In genomic region chr9:56947481-56947880, GRCm38 (mm10) we compare ENCODE assay signal across 8 mouse cellular contexts. TPM values are rescaled to one million over a fixed set of nuclear protein-coding genes. Genes with fewer than 3 reads are reported as not detected.
A peak's percentile ranks its signal among the peaks of the same experiment; 100 is the strongest.
DNase-seq lines count a peak whose midpoint lies in the region; ATAC-seq and TF ChIP-seq lines count a peak whose summit lies in the region.
"Not testable (repeated sequence)": the region's sequence is repeated elsewhere in the genome, so short reads cannot be mapped to it uniquely, and the experiment has no call there.

No protein-coding gene starts in this region.

- DNase-seq in CD4-positive, CD25-positive, alpha-beta regulatory T cell, adult 2 months (ENCODE audit: low read depth, low spot score): peak; percentile 82
- peak; percentile 32 to 81 for DNase-seq in adrenal gland, adult (ENCODE audit: inconsistent age in 2 of 2, low spot score in 1 of 2)
- peak; percentile 43 for DNase-seq in cerebellum, adult 9-11 months
- peak; percentile 26 for DNase-seq in gastrocnemius, adult 2 months
- peak; percentile 42 for DNase-seq in limb, embryonic 10.5 days (ENCODE audit: low spot score)
- DNase-seq in midbrain, postnatal 0 days (ENCODE audit: low spot score): peak; percentile 62
- DNase-seq in splenic B cell, adult 2 months (ENCODE audit: low read depth, low spot score): peak; percentile 84

- TF ChIP-seq CTCF in gastrocnemius, adult 2 months (IDR thresholded peaks at IDR 0.05): peak; percentile 81
- TF ChIP-seq CTCF in intestine, postnatal 0 days (IDR thresholded peaks at IDR 0.05; ENCODE audit: low read depth): peak; percentile 80
- peak; percentile 82 for TF ChIP-seq CTCF in midbrain, postnatal 0 days (IDR thresholded peaks at IDR 0.05)

- not testable (repeated sequence) for H3K9me3 ChIP-seq in intestine, postnatal 0 days (ENCODE audit: control insufficient read depth); limb, embryonic 10.5 days (replicated peaks); midbrain, postnatal 0 days (ENCODE audit: low read length)

- intact Hi-C loops in gastrocnemius, adult 2 months (cut with DNase I): not testable (repeated sequence)

- H3K27me3 ChIP-seq in intestine, postnatal 0 days (replicated peaks; ENCODE audit: control insufficient read depth, insufficient read depth, low read length); limb, embryonic 10.5 days (ENCODE audit: low read depth, poor library complexity, severe bottlenecking); midbrain, postnatal 0 days (ENCODE audit: insufficient read depth, low read length); splenic B cell, adult 2 months (ENCODE audit: control insufficient read depth, insufficient read depth, low read length, poor library complexity, severe bottlenecking): not testable (repeated sequence)

- H3K36me3 ChIP-seq in intestine, postnatal 0 days (ENCODE audit: control insufficient read depth, insufficient read depth); limb, embryonic 10.5 days; midbrain, postnatal 0 days (ENCODE audit: insufficient read depth, low read length); splenic B cell, adult 2 months (ENCODE audit: control insufficient read depth, insufficient read depth, low read length, poor library complexity, severe bottlenecking): not testable (repeated sequence)

- not testable (repeated sequence) for H3K27ac ChIP-seq in gastrocnemius, adult 2 months; intestine, postnatal 0 days (ENCODE audit: low read depth, low read length); limb, embryonic 10.5 days; midbrain, postnatal 0 days (ENCODE audit: low read depth, low read length)

- not testable (repeated sequence) for ATAC-seq in intestine, postnatal 0 days; midbrain, postnatal 0 days (ENCODE audit: low FRiP score)

- WGBS in intestine, postnatal 0 days: 31% methylated on average over 3 of the region's 3 CpGs
- WGBS in limb, embryonic 10.5 days: 33% methylated on average over 3 of the region's 3 CpGs
- WGBS in midbrain, postnatal 0 days: 23% methylated on average over 3 of the region's 3 CpGs

- not testable (repeated sequence) for H3K9ac ChIP-seq in intestine, postnatal 0 days (ENCODE audit: low read depth, low read length); midbrain, postnatal 0 days (replicated peaks; ENCODE audit: low read length, poor library complexity, severe bottlenecking)

- H3K4me1 ChIP-seq in intestine, postnatal 0 days (replicated peaks; ENCODE audit: control insufficient read depth, insufficient read depth, low read length); midbrain, postnatal 0 days (ENCODE audit: insufficient read depth, low read length): not testable (repeated sequence)
- peaks cover 13% of the 10 kb centered on the region for H3K4me1 ChIP-seq in limb, embryonic 10.5 days

- not testable (repeated sequence) for H3K4me3 ChIP-seq in gastrocnemius, adult 2 months; intestine, postnatal 0 days (ENCODE audit: low read depth, low read length); limb, embryonic 10.5 days; midbrain, postnatal 0 days (ENCODE audit: low read depth, low read length)

- not testable (repeated sequence) for H3K4me2 ChIP-seq in intestine, postnatal 0 days (replicated peaks; ENCODE audit: low read depth); midbrain, postnatal 0 days (ENCODE audit: low read depth, low read length, poor library complexity, severe bottlenecking)

RNA-seq across cellular contexts. Expression of gene Snupn, which starts 3.2 kb away (rescaled TPM):
- 10 to 100 TPM in 1 of 2 experiments, 1 to 10 TPM in 1; 8.4 to 11.3 TPM for total RNA-seq in gastrocnemius, adult 2 months (2021)
- polyA plus RNA-seq in intestine, postnatal 0 days (2015; fragmentation: Nextera tagmentation; extraction: Ambion mirVana): 5.6 and 5.9 TPM in 2 replicates
- 27.0 and 31.6 TPM in 2 replicates for polyA plus RNA-seq in limb, embryonic 10.5 days (2016; fragmentation: Nextera tagmentation; extraction: Ambion mirVana)
- total RNA-seq in midbrain, postnatal 0 days (2014; rRNA removed): 12.7 and 16.9 TPM in 2 replicates
- polyA plus RNA-seq in midbrain, postnatal 0 days (2015; fragmentation: Nextera tagmentation; extraction: Ambion mirVana): 20.5 and 21.6 TPM in 2 replicates

RNA-seq across cellular contexts. Expression of gene Imp3, which starts 10.2 kb away (rescaled TPM):
- 10 to 100 TPM; 49.1 to 51.4 TPM for total RNA-seq in gastrocnemius, adult 2 months (2021)
- 58.4 and 59.8 TPM in 2 replicates for polyA plus RNA-seq in intestine, postnatal 0 days (2015; fragmentation: Nextera tagmentation; extraction: Ambion mirVana)
- 70.5 and 77.9 TPM in 2 replicates for polyA plus RNA-seq in limb, embryonic 10.5 days (2016; fragmentation: Nextera tagmentation; extraction: Ambion mirVana)
- 131 and 133 TPM in 2 replicates for total RNA-seq in midbrain, postnatal 0 days (2014; rRNA removed)
- 77.2 and 80.3 TPM in 2 replicates for polyA plus RNA-seq in midbrain, postnatal 0 days (2015; fragmentation: Nextera tagmentation; extraction: Ambion mirVana)

RNA-seq across cellular contexts. Expression of gene Snx33, which starts 19.3 kb away (rescaled TPM):
- total RNA-seq in gastrocnemius, adult 2 months (2021): 1 to 10 TPM; 4.3 to 4.7 TPM
- polyA plus RNA-seq in intestine, postnatal 0 days (2015; fragmentation: Nextera tagmentation; extraction: Ambion mirVana): 2.0 and 2.5 TPM in 2 replicates
- polyA plus RNA-seq in limb, embryonic 10.5 days (2016; fragmentation: Nextera tagmentation; extraction: Ambion mirVana): 9.3 and 11.6 TPM in 2 replicates
- 5.7 and 7.3 TPM in 2 replicates for total RNA-seq in midbrain, postnatal 0 days (2014; rRNA removed)
- 1.6 and 1.7 TPM in 2 replicates for polyA plus RNA-seq in midbrain, postnatal 0 days (2015; fragmentation: Nextera tagmentation; extraction: Ambion mirVana)

RNA-seq across cellular contexts. Expression of gene Ptpn9, which starts 47.2 kb away (rescaled TPM):
- 1 to 10 TPM; 3.1 to 5.0 TPM for total RNA-seq in gastrocnemius, adult 2 months (2021)
- 7.3 and 7.7 TPM in 2 replicates for polyA plus RNA-seq in intestine, postnatal 0 days (2015; fragmentation: Nextera tagmentation; extraction: Ambion mirVana)
- polyA plus RNA-seq in limb, embryonic 10.5 days (2016; fragmentation: Nextera tagmentation; extraction: Ambion mirVana): 24.6 and 27.6 TPM in 2 replicates
- total RNA-seq in midbrain, postnatal 0 days (2014; rRNA removed): 44.4 and 52.2 TPM in 2 replicates
- 20.5 and 21.5 TPM in 2 replicates for polyA plus RNA-seq in midbrain, postnatal 0 days (2015; fragmentation: Nextera tagmentation; extraction: Ambion mirVana)

Comparison
In these comparisons a context has a peak if more than half of its experiments do, and no peak if none do; other contexts are left out.
1. DNase-seq: peak in every context shown above with its lines; median percentile 84 in splenic B cell, adult 2 months; 82 in CD4-positive, CD25-positive, alpha-beta regulatory T cell, adult 2 months; 62 in midbrain, postnatal 0 days; 56 in adrenal gland, adult; 43 in cerebellum, adult 9-11 months; 42 in limb, embryonic 10.5 days; 26 in gastrocnemius, adult 2 months.